Mouse (Mus musculus): Measurements from ENCODE around the gene 2610001J05Rik. TPM values are rescaled to one million over a fixed set of nuclear protein-coding genes. Genes with fewer than 3 reads are reported as not detected.
"Not testable (repeated sequence)": the region's sequence is repeated elsewhere in the genome, so short reads cannot be mapped to it uniquely, and the experiment has no call there.

Gene 2610001J05Rik
- 10 to 100 TPM; 25.0 to 26.1 TPM for total RNA-seq (2021)
- long read RNA-seq, experiment 1, transcript 2610001J05Rik-201 (3 exons, 3,177 nt): minor isoform, 5 of 13 reads
- long read RNA-seq, experiment 1, transcript 2610001J05Rik-203 (1 exons, 1,606 nt): major isoform, 8 of 13 reads
- long read RNA-seq, experiment 1, partial matches to known transcripts: 0 of 13 reads
- long read RNA-seq, experiment 1, other reads (novel, unspliced or antisense): 0 of 13 reads
- long read RNA-seq, experiment 2, transcript 2610001J05Rik-201 (3 exons, 3,177 nt): minor isoform, 10 of 28 reads
- long read RNA-seq, experiment 2, transcript 2610001J05Rik-203 (1 exons, 1,606 nt): major isoform, 16 of 28 reads
- long read RNA-seq, experiment 2, partial matches to known transcripts: 1 of 28 reads
- long read RNA-seq, experiment 2, other reads (novel, unspliced or antisense): 1 of 28 reads

DNA sequence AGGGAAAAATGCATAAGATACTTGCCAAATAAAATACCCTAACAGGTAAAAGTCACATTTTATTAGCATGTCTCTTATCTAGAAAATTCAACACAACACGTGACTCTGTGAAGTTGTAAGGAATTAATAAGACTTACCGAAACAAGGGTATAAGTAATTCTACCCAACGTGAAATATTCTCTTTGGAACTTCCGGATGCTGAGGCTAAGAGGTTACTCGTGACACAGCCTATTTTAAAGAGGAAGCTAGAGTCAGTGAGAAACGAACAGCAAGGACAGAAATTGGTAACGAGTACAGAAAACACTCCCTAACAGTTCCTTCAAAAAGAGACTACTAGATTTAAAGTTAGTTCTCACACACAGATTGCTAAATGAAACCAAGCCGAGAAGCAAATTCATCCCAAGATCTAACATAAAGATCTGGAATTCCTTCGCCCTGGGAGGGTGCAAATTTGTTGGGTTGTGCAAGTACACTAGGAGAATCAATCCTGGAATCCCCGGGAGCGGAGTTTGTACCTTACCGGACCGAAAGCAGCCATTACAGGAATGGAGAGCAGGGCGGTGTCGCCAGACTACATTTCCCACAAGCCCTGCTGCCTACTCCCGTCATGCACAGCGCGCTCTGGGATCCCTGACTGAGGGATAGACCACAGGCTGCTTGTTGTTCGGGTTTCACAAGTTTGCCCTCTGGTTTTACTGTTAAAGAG lies at the start of gene 2610001J05Rik:
Gene 2610001J05Rik (minus strand): TSS at position 600 of the 706 bp plus-strand sequence.
- intact Hi-C loops (cut with DNase I; ENCODE audit: low total_unique reads): no loop called here
- peak; percentile 90 for DNase-seq

DNA sequence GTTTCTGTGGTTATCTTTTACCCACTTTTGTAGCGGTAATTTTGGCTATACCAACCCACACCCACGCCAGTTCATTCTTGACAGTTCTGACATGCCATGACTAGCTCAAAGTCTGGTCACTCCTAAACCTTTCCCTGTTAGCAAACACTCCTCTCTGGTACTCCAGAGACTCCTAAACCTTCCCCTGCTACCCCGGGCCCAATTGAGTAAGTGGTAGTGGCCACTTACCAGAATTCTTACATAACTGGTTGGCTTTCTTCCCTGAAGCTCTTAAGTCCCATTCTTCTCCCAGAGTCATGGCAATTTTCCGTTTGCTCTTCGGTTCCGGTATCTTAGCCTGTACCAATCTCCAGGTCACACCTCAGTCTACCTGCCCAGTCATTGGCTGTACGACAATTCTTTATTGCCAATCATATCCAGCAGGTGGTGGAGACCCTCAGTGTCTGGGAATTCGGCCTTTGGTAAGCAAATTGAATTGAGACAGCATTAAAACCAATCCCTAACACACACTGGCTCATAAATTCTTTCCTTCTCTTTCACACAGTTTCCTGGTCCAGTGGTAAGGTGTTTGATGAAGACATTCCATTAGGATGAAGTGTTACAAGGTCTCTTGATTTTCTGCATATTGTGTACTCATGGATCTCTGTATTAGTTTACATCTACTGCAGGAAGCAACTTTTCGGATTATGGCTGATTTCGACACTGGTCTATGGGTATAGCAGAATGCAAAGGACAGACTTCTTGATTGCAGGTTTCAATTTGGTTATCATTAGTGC lies 38.6 kb upstream of the 2610001J05Rik start:
- intact Hi-C loops (cut with DNase I; ENCODE audit: low total_unique reads): no loop called here
- DNase-seq: no peak

GRCm38 (mm10) chr6:13902941-13903627 lies 31.8 kb upstream of the 2610001J05Rik start:
- intact Hi-C loops (cut with DNase I; ENCODE audit: low total_unique reads): no loop called here
- DNase-seq: no peak

GRCm38 (mm10) chr6:13884877-13885592 lies 13.7 kb upstream of the 2610001J05Rik start:
- no peak for DNase-seq
- intact Hi-C loops (cut with DNase I; ENCODE audit: low total_unique reads): no loop called here

GRCm38 (mm10) chr6:13882919-13883318 lies 11.6 kb upstream of the 2610001J05Rik start:
- DNase-seq: no peak
- intact Hi-C loops (cut with DNase I; ENCODE audit: low total_unique reads): no loop called here

GRCm38 (mm10) chr6:13873959-13874358 lies 2.6 kb upstream of the 2610001J05Rik start:
- DNase-seq: no peak
- intact Hi-C loops (cut with DNase I; ENCODE audit: low total_unique reads): no loop called here

DNA sequence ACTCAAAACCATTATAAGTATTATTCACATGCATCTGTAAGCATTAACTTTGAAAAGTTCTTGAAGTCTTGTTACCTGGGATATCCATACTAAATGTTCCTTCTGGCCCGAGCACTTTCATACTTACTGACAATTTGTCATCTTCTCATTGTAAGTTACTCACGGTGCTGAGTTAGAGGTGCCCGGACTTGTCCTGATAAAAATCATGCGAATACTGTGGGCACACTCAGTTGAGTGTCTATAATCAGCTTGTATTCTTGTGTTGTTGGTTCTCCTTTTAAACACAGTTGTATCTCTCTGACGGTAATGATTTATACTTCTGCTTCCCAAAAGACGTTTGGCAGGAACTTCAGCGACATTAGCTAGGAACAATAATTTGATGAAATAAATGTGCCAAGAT lies 758 bp upstream of the 2610001J05Rik start:
- DNase-seq: no peak
- intact Hi-C loops (cut with DNase I; ENCODE audit: low total_unique reads): no loop called here

- intact Hi-C loops (cut with DNase I; ENCODE audit: low total_unique reads): no loop called here
Observed at GRCm38 (mm10) chr6:13871625-13871958, 274 bp upstream of the 2610001J05Rik start.

DNA sequence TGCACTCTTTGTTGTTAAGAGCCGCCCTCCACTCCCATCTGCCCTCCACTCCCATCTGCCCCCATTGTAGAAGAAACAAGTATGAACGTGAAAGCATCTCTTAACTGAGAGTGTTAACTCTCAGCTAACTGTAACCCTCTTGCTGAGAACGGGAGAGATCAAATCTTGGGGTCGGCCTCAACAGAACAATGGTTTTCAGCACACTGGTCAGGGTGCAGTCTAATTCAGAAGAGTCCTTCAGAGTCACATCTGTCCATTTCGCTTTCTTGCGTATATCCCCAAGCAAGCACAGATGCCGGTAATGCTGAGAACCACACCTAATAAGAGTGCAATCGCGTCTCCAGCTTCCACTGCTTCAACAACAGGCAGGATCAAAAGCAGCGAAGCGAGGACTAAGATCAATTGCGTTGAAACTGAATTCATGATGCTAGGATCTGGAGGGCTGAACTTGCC lies 1.0 kb downstream of the 2610001J05Rik start:
- intact Hi-C loops (cut with DNase I; ENCODE audit: low total_unique reads): no loop called here
- DNase-seq: no peak

More at GRCm38 (mm10) chr6:13871625-13871958, 274 bp upstream of the 2610001J05Rik start:
- peak; percentile 4 for DNase-seq

DNA sequence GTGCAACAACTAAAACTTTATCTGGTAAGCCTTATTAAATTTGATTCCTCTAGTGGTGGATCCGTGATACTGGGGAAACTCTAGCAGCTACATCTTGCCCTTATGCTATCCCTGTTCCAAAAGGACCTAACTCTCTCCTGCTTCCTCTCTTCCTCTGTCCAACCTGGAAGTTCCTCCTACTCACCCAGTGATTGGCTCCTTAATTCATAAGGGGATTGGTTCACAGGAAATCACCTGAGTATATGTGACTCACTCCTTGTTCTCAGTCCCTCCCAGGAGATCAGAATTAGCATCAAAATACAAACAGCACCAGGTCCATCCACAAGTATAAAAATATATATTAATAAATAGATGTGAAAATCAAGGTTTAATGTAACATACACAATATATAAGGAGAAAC lies 10.7 kb downstream of the 2610001J05Rik start:
- intact Hi-C loops (cut with DNase I; ENCODE audit: low total_unique reads): no loop called here

GRCm38 (mm10) chr6:13859877-13860585 lies 11.3 kb downstream of the 2610001J05Rik start:
- DNase-seq: no peak

More for the DNA sequence above, 10.7 kb downstream of the 2610001J05Rik start:
- DNase-seq: no peak

GRCm38 (mm10) chr6:13854230-13854629 lies 17.1 kb downstream of the 2610001J05Rik start:
- intact Hi-C loops (cut with DNase I; ENCODE audit: low total_unique reads): no loop called here
- DNase-seq: no peak

More at GRCm38 (mm10) chr6:13859877-13860585, 11.3 kb downstream of the 2610001J05Rik start:
- intact Hi-C loops (cut with DNase I; ENCODE audit: low total_unique reads): no loop called here

DNA sequence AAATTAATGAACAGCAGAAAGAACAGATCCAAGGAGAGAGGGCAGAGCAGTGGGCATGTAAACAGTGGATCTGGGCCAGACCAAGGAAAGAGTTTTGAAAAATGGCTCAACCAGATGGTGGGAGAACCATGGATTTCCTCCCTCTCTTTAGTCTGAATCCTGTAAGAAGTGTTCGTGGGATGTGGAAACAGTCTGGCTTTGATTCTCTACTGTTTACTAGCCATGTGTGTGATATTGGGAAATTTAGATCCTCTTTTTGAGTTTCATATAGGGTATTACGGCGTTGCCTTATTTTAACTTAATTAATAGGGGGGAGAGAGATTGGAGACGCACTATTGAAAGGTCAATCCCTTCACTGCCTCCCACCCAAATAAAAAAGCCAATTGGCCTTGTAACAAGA lies 18.1 kb downstream of the 2610001J05Rik start:
- DNase-seq: no peak
- intact Hi-C loops (cut with DNase I; ENCODE audit: low total_unique reads): no loop called here

GRCm38 (mm10) chr6:13846031-13846430 lies 25.3 kb downstream of the 2610001J05Rik start:
- DNase-seq; intact Hi-C loops (cut with DNase I; ENCODE audit: low total_unique reads): not testable (repeated sequence)

GRCm38 (mm10) chr6:13839345-13840054 lies 31.8 kb downstream of the 2610001J05Rik start, which contains the start of gene Gpr85:
Gpr85 (minus strand) TSS chr6:13839942.
- intact Hi-C loops (cut with DNase I; ENCODE audit: low total_unique reads): no loop called here
- no peak for DNase-seq

GRCm38 (mm10) chr6:13838677-13839344 lies 32.5 kb downstream of the 2610001J05Rik start:
- intact Hi-C loops (cut with DNase I; ENCODE audit: low total_unique reads): no loop called here
- peak; percentile 70 for DNase-seq
